Mouse (Mus musculus) CH12.LX (cell line): ENCODE results near the gene Asphd2. TPM values are rescaled to one million over a fixed set of nuclear protein-coding genes. Genes with fewer than 3 reads are reported as not detected.

Experiments
- DNase-seq: peaks from one replicate; pipeline ENCODE4 v3.0.0-alpha.2; 2013; ENCODE audit errors: extremely low read depth
- H3K27ac ChIP-seq: 2 replicates; pipeline ENCODE4 v1.5.1; 2012; ENCODE audit warnings: low read depth, mild to moderate bottlenecking, control low read depth, moderate library complexity; ENCODE audit not compliant: insufficient read depth
- H3K27me3 ChIP-seq: replicated peaks from 2 replicates; pipeline ENCODE3; 2012; ENCODE audit warnings: inconsistent platforms
- H3K36me3 ChIP-seq, 2 experiments: replicated peaks in 1 of 2; 2 replicates each; pipeline versions ENCODE3 to v1.6.1; 2012; ENCODE audit warnings: inconsistent platforms in 1 of 2, low read length in 1 of 2, mild to moderate bottlenecking in 1 of 2, mixed read lengths in 1 of 2, moderate library complexity in 1 of 2; ENCODE audit not compliant: control insufficient read depth in 1 of 2, insufficient read depth in 1 of 2
- H3K4me1 ChIP-seq, 2 experiments: 2 replicates each; pipeline ENCODE4 v1.6.1; 2012; ENCODE audit warnings: inconsistent platforms in 1 of 2, moderate library complexity in 1 of 2; ENCODE audit not compliant: insufficient read depth in 2 of 2, control insufficient read depth in 1 of 2
- H3K4me2 ChIP-seq: 2 replicates; pipeline ENCODE4 v1.6.1; 2012; ENCODE audit warnings: low read depth, mild to moderate bottlenecking, control low read depth; ENCODE audit not compliant: poor library complexity, insufficient read depth, severe bottlenecking
- H3K4me3 ChIP-seq, 3 experiments: fragments of 150-350 bp in 1 of 3; sonication (generic) in 1 of 3; replicated peaks in 1 of 3; 2 replicates each; pipeline versions ENCODE3 to v1.5.1; 2011 to 2012; ENCODE audit warnings: low read depth in 2 of 3, low read length in 2 of 3, mild to moderate bottlenecking in 2 of 3, moderate library complexity in 2 of 3, control low read depth in 1 of 3, improper control_type of control experiment in 1 of 3, inconsistent platforms in 1 of 3, mixed read lengths in 1 of 3; ENCODE audit not compliant: poor library complexity in 1 of 3
- H3K79me2 ChIP-seq: replicated peaks from 2 replicates; pipeline ENCODE4 v1.6.1; 2012; ENCODE audit warnings: mild to moderate bottlenecking, moderate library complexity; ENCODE audit not compliant: control insufficient read depth, poor library complexity, insufficient read depth, severe bottlenecking; ENCODE audit errors: extremely low read depth
- H3K9ac ChIP-seq: 2 replicates; pipeline ENCODE4 v1.6.1; 2012; ENCODE audit warnings: low read depth, mild to moderate bottlenecking, control low read depth, moderate library complexity; ENCODE audit not compliant: insufficient read depth
- H3K9me3 ChIP-seq: replicated peaks from 2 replicates; pipeline ENCODE3; 2012; ENCODE audit warnings: low read length, inconsistent platforms, mixed read lengths
- BHLHE40 ChIP-seq: IDR thresholded peaks from 2 replicates; pipeline ENCODE4 v1.6.1; 2011; ENCODE audit warnings: mild to moderate bottlenecking, low read depth, low read length, improper control_type of control experiment
- EP300 ChIP-seq: IDR thresholded peaks from 2 replicates; pipeline ENCODE4 v1.6.1; 2011; ENCODE audit warnings: low read length, improper control_type of control experiment
- HCFC1 ChIP-seq: IDR thresholded peaks from 2 replicates; pipeline ENCODE4 v1.6.1; 2012; ENCODE audit warnings: low read depth, mild to moderate bottlenecking, inconsistent platforms, low read length, improper control_type of control experiment
- MAX ChIP-seq: IDR thresholded peaks from 2 replicates; pipeline ENCODE4 v1.6.1; 2011; ENCODE audit warnings: low read length, improper control_type of control experiment
- PAX5 ChIP-seq: IDR thresholded peaks from 2 replicates; pipeline ENCODE4 v1.6.1; 2012; ENCODE audit warnings: low read length, inconsistent platforms, mixed read lengths
- POLR2A ChIP-seq: IDR thresholded peaks from 2 replicates; pipeline ENCODE4 v1.6.1; 2011; ENCODE audit warnings: low read depth, mild to moderate bottlenecking, improper control_type of control experiment, low read length
- SMC3 ChIP-seq: IDR thresholded peaks from 2 replicates; pipeline ENCODE4 v1.6.1; 2011; ENCODE audit warnings: low read depth, low read length, improper control_type of control experiment
- TCF12 ChIP-seq: IDR thresholded peaks from 2 replicates; pipeline ENCODE4 v1.6.1; 2014; ENCODE audit warnings: low read depth, mild to moderate bottlenecking, inconsistent platforms, low read length, improper control_type of control experiment
- USF1 ChIP-seq: IDR thresholded peaks from 2 replicates; pipeline ENCODE4 v1.6.1; 2014; ENCODE audit warnings: low read depth, mild to moderate bottlenecking, inconsistent platforms, low read length, improper control_type of control experiment
- ZNF384 ChIP-seq: IDR thresholded peaks from 2 replicates; pipeline ENCODE4 v1.6.1; 2012; ENCODE audit warnings: low read depth, low read length, improper control_type of control experiment, inconsistent platforms
- dilution Hi-C: fragments of 300-500 bp; cut with MboI; formaldehyde crosslinking; loops from 2 replicates; pipeline ENCODE4 v1.14.3; 2020; ENCODE audit warnings: low sequenced_read_pairs; ENCODE audit not compliant: extremely low pct_unique_long_range_greater_than_20kb, extremely low pct_ligation_motif_present
- in situ Hi-C: fragments of 300-500 bp; cut with MboI; formaldehyde crosslinking; loops from 3 replicates; pipeline ENCODE4 v1.14.3; 2019; ENCODE audit warnings: low sequenced_read_pairs, low pct_ligation_motif_present, low pct_unique_long_range_greater_than_20kb, mixed read lengths
- polyA plus RNA-seq: library from polyadenylated mRNA; unstranded; fragments of >175 nt; gene quantifications from 2 replicates; pipeline ENCODE4 v1.2.1, GENCODE M21; 2012; ENCODE audit warnings: low read depth; ENCODE audit not compliant: insufficient read length
- total RNA-seq, 2 experiments: library from RNA; depleted of rRNA; stranded (reverse); fragments of 300-350 nt in 1 of 2; fragments of >200 nt in 1 of 2; gene quantifications; 2 replicates each; pipeline ENCODE4 v1.2.3; 2012 to 2014

Asphd2 gene
- total and polyA plus RNA-seq, 3 experiments, result not detected

DNA sequence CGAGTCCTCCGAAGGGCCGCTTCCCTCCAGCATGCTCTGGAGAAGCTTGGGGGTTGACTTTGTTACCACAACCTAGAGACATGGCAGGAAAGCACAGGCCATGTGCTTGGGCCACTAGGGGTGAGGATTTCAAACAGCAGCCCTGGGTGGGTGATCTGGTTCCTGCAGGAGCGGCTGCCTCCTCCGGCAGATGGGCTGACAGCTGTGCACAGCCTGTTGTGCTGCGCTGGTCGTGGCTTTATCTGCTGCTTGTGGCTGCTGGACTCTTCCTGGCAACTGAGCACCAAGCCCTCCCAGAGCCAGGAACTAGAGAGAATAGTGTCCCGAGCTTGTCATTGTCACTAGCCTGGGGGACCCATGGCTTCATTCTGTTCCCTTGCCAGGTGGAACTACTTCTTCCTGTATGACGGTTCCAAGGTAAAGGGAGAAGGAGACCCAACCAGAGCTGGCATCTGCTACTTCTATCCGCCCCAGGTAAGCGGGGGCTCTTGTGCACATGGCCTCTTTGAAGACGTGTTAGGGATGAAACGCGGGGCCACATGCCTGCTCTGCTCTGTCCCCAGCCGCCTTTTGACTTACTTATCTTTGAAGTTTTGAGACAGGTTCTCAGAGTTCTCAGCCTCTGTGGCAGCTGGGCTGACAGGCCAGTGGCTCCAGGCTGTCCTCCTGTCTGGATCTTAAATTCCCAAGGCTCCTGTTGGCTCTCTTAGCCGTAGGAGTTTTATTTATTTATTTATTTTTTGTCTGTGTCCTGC lies 48.3 kb downstream of the Asphd2 start:
- dilution Hi-C loops (no loop called here), in situ Hi-C loops (no loop called here)
- H3K4me1 ChIP-seq, result peaks cover 4 to 35% of the 10 kb centered on the region in 2 experiments; a peak in 2 of 4 replicates
- H3K4me3 ChIP-seq, result no peak overlapping the region
- H3K36me3 ChIP-seq, result peaks cover 32 to 65% of the 10 kb centered on the region in 2 experiments
- no peaks in the 10 kb centered on the region for H3K27me3 ChIP-seq
- no peak for DNase-seq
- H3K4me2 ChIP-seq, result no peak overlapping the region
- H3K9ac ChIP-seq, result no peak overlapping the region
- no peak for TF ChIP-seq TCF12
- no peak overlapping the region for H3K27ac ChIP-seq
- peaks cover 7% of the 10 kb centered on the region for H3K79me2 ChIP-seq
- no peaks in the 10 kb centered on the region for H3K9me3 ChIP-seq

DNA sequence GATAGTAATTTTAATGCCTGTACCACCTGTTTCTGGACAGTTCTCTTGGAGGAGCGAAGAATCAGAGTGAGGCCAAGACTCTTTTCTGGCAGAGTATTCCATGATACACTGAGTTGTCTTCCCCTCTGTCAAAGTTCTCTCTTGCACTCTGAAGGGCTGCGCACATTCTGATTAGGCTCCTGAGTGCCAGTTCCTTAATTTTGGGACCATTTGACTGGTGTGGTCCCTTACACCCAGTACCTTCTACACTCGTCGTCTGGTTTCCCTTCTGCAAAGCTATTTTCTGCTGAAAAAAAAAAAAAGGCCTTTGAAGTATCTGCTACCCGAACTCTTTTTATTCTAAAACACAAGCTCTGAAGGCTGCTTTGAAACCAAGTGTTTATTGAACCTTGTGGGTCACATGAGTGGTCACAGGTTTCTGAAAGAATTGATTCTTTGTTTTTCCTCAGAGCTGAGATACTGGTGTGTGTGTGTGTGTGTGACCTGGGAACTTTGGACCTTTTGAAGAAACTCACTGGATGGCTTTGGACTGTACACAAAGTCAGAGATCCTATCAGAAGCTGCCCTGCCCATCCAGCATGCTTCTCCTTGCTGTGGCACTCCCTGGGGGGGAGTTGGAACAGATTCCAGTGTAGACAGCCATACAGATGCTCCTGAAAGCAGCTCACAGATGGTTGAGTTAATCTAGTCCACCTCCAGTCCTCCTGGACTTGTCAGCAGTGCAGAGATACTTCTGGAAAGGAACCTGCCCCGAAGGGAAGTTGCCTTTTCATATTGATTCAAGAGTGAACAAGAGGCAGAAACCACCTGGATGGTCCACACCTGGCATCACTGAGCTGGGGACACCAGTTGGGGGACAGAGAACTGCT lies 50.3 kb downstream of the Asphd2 start:
- peaks cover 7% of the 10 kb centered on the region for H3K79me2 ChIP-seq
- H3K4me2 ChIP-seq, result peak overlapping the region; percentile 12; the same call in 1 of the 2 replicates
- in situ Hi-C loops, result no loop called here
- no peaks in the 10 kb centered on the region for H3K9me3 ChIP-seq
- H3K27me3 ChIP-seq, result no peaks in the 10 kb centered on the region
- peak; percentile 51; the same call in 1 of the 2 replicates for TF ChIP-seq EP300
- peak; percentile 75 for TF ChIP-seq ZNF384
- TF ChIP-seq BHLHE40, result peak; percentile 40; the same call in 1 of the 2 replicates
- no peak for TF ChIP-seq HCFC1
- TF ChIP-seq SMC3, result no peak
- TF ChIP-seq, all 38 proteins: peak for 3
- Histone ChIP-seq H3K4me1 (peaks cover 4 to 42% of the 10 kb centered on the region in 2 experiments; a peak in 2 of 4 replicates), H3K9ac (peak overlapping the region; percentile 68; the same call in 1 of the 2 replicates), H3K36me3 (peaks cover 18 to 62% of the 10 kb centered on the region in 2 experiments), H3K27ac (no peak overlapping the region), H3K4me3 (no peak overlapping the region)
- dilution Hi-C loops, result no loop called here
- no peak for DNase-seq

DNA sequence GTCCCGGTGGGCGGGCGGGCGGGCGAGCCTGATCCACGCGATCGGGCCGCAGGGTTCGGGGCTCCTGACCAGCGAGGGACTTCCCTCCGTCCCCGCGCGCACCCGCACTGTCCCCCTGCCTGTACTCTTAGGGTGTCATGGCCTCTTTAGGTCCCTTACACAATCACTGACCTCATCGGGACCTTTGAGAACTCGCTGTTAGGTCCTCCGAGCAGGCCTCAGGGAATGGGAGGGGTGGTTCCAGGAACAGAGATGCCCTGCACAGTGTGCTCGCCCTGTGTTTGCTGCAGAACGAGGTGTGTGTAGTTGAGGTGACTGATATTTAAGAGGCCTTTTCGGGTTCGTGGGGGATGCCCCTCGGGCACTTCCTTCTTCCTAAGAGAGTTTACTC lies 51.5 kb downstream of the Asphd2 start:
- dilution Hi-C loops, result no loop called here
- no peaks in the 10 kb centered on the region for H3K9me3 ChIP-seq
- peaks cover 4 to 42% of the 10 kb centered on the region in 2 experiments; a peak in 2 of 4 replicates for H3K4me1 ChIP-seq
- peak; percentile 45 for DNase-seq
- in situ Hi-C loops, result no loop called here
- TF ChIP-seq POLR2A (no peak), USF1 (no peak), MAX (no peak), PAX5 (no peak)
- peaks cover 7% of the 10 kb centered on the region for H3K79me2 ChIP-seq
- peak overlapping the region; percentile 68 for H3K9ac ChIP-seq
- H3K4me3 ChIP-seq, result peak overlapping the region; percentile 98 to 100 (median 99)
- H3K36me3 ChIP-seq, result peaks cover 22 to 62% of the 10 kb centered on the region in 2 experiments
- no peaks in the 10 kb centered on the region for H3K27me3 ChIP-seq
- peak overlapping the region; percentile 12 for H3K4me2 ChIP-seq
- H3K27ac ChIP-seq, result no peak overlapping the region
